Mouse (Mus musculus) ES-Bruce4 (cell line): ENCODE data around the gene Rln1. TPM values are rescaled to one million over a fixed set of nuclear protein-coding genes. Genes with fewer than 3 reads are reported as not detected.

Source experiments
- H3K27ac ChIP-seq: 2 replicates; pipeline ENCODE4 v1.5.1; 2012; ENCODE audit warnings: low read length, inconsistent platforms; ENCODE audit not compliant: insufficient read depth
- H3K27me3 ChIP-seq: 2 replicates; pipeline ENCODE4 v1.6.1; 2012; ENCODE audit warnings: mild to moderate bottlenecking, low read length, inconsistent platforms; ENCODE audit not compliant: control insufficient read depth, poor library complexity, insufficient read depth, severe bottlenecking
- H3K36me3 ChIP-seq: 2 replicates; pipeline ENCODE4 v1.6.1; 2012; ENCODE audit warnings: inconsistent platforms, mild to moderate bottlenecking, low read length, moderate library complexity; ENCODE audit not compliant: control insufficient read depth, poor library complexity, insufficient read depth, severe bottlenecking
- H3K4me1 ChIP-seq: one replicate; pipeline ENCODE4 v1.8.1; 2011; ENCODE audit warnings: low read length; ENCODE audit not compliant: control insufficient read depth, insufficient read depth
- H3K4me3 ChIP-seq: 2 replicates; pipeline ENCODE4 v1.5.1; 2011; ENCODE audit warnings: low read depth, mild to moderate bottlenecking, low read length
- H3K9ac ChIP-seq: 2 replicates; pipeline ENCODE4 v1.6.1; 2012; ENCODE audit warnings: low read depth, mild to moderate bottlenecking, inconsistent platforms; ENCODE audit not compliant: poor library complexity, severe bottlenecking
- H3K9me3 ChIP-seq: replicated peaks from 2 replicates; pipeline ENCODE4 v1.6.1; 2012; ENCODE audit warnings: mild to moderate bottlenecking, low read length, inconsistent platforms; ENCODE audit not compliant: control insufficient read depth, poor library complexity, insufficient read depth, severe bottlenecking
- CTCF ChIP-seq: IDR thresholded peaks from one replicate; pipeline ENCODE4 v1.8.1; 2011; ENCODE audit warnings: low read depth, low read length
- EP300 ChIP-seq: IDR thresholded peaks from 2 replicates; pipeline ENCODE4 v1.6.1; 2011; ENCODE audit warnings: low read depth, low read length; ENCODE audit not compliant: insufficient read depth
- POLR2A ChIP-seq: IDR thresholded peaks from one replicate; pipeline ENCODE4 v1.8.1; 2011; ENCODE audit warnings: low read length; ENCODE audit not compliant: insufficient read depth
- polyA plus RNA-seq: library from polyadenylated mRNA; stranded (reverse); fragments of >200 nt; gene quantifications from 2 replicates; pipeline ENCODE4 v1.2.4, GENCODE M21; 2011; ENCODE audit warnings: low read depth; ENCODE audit not compliant: missing spikeins, insufficient read depth, insufficient read length

Gene Rln1
- polyA plus RNA-seq, 1 experiment: 2.0 TPM

GRCm38 (mm10) chr19:29372621-29373020 is 38.2 kb upstream of the Rln1 start:
- Histone ChIP-seq H3K9ac (no peak overlapping the region), H3K4me1 (no peaks in the 10 kb centered on the region), H3K36me3 (no peaks in the 10 kb centered on the region), H3K4me3 (no peak overlapping the region), H3K27me3 (no peaks in the 10 kb centered on the region; the same call in 1 of the 2 replicates), H3K27ac (no peak overlapping the region), H3K9me3 (no peaks in the 10 kb centered on the region)
- TF ChIP-seq CTCF (no peak), POLR2A (no peak), EP300 (no peak)

GRCm38 (mm10) chr19:29372138-29372537 is 37.7 kb upstream of the Rln1 start:
- H3K27me3 ChIP-seq: no peaks in the 10 kb centered on the region; the same call in 1 of the 2 replicates
- TF ChIP-seq CTCF (no peak), POLR2A (no peak), EP300 (no peak)
- H3K4me1 ChIP-seq: no peaks in the 10 kb centered on the region
- H3K9me3 ChIP-seq: no peaks in the 10 kb centered on the region
- H3K36me3 ChIP-seq: no peaks in the 10 kb centered on the region
- H3K27ac ChIP-seq: no peak overlapping the region
- H3K9ac ChIP-seq: no peak overlapping the region
- H3K4me3 ChIP-seq: no peak overlapping the region

GRCm38 (mm10) chr19:29371284-29372081 is 37.0 kb upstream of the Rln1 start:
- Histone ChIP-seq H3K9me3 (no peaks in the 10 kb centered on the region), H3K27ac (no peak overlapping the region), H3K9ac (no peak overlapping the region), H3K36me3 (no peaks in the 10 kb centered on the region), H3K4me3 (no peak overlapping the region), H3K4me1 (no peaks in the 10 kb centered on the region), H3K27me3 (no peaks in the 10 kb centered on the region; the same call in 1 of the 2 replicates)
- TF ChIP-seq POLR2A (no peak), EP300 (no peak), CTCF (no peak)

- H3K4me1 ChIP-seq: no peaks in the 10 kb centered on the region
- H3K27me3 ChIP-seq: no peaks in the 10 kb centered on the region; the same call in 1 of the 2 replicates
- TF ChIP-seq EP300: no peak
- no peak for TF ChIP-seq CTCF
- no peak for TF ChIP-seq POLR2A
- no peak overlapping the region for H3K27ac ChIP-seq
- no peaks in the 10 kb centered on the region for H3K36me3 ChIP-seq
- no peaks in the 10 kb centered on the region for H3K9me3 ChIP-seq
- no peak overlapping the region for H3K4me3 ChIP-seq
- H3K9ac ChIP-seq: no peak overlapping the region
Measured at GRCm38 (mm10) chr19:29370545-29371283, 36.2 kb upstream of the Rln1 start.

DNA sequence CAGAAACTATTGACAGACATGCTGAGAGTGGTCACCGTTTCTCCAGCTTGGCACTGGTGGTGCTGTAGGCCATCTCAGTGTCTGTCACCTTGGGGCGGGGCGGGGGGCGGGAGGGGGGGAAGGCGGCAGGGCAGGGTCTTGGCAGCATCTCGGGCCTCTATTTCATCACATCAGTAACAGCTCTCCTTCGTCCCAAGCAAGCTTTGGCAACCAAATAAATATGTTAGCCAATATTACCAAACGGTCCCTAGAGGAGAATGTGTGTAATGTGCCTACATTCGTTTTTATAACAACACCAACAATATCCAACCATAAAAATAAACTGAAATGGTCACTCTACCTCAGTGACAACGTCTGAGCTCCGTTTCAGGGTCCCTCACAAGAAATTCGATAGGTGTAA is 35.6 kb upstream of the Rln1 start:
- H3K9ac ChIP-seq: no peak overlapping the region
- no peaks in the 10 kb centered on the region for H3K4me1 ChIP-seq
- H3K27ac ChIP-seq: no peak overlapping the region
- no peak overlapping the region for H3K4me3 ChIP-seq
- H3K36me3 ChIP-seq: no peaks in the 10 kb centered on the region
- TF ChIP-seq CTCF: no peak
- no peak for TF ChIP-seq EP300
- no peak for TF ChIP-seq POLR2A
- H3K27me3 ChIP-seq: no peaks in the 10 kb centered on the region; the same call in 1 of the 2 replicates
- no peaks in the 10 kb centered on the region for H3K9me3 ChIP-seq
